Mouse (Mus musculus) MEL (cell line): ENCODE measurements around the gene Lama5. TPM values are rescaled to one million over a fixed set of nuclear protein-coding genes. Genes with fewer than 3 reads are reported as not detected.

Source experiments
- DNase-seq: peaks from one replicate; pipeline ENCODE4 v3.0.0; 2011; ENCODE audit warnings: low read depth, low spot score
- H3K27ac ChIP-seq: 2 replicates; pipeline ENCODE4 v1.5.1; 2012; ENCODE audit warnings: low read depth, mild to moderate bottlenecking, control low read depth, low read length, moderate library complexity; ENCODE audit not compliant: control insufficient read depth
- H3K27me3 ChIP-seq, 2 experiments: fragments of 150-350 bp in 1 of 2; sonication (generic) in 1 of 2; 2 replicates each; pipeline ENCODE4 v1.6.1; 2012; ENCODE audit warnings: low read length in 2 of 2, mild to moderate bottlenecking in 2 of 2, improper control_type of control experiment in 1 of 2, moderate library complexity in 1 of 2; ENCODE audit not compliant: insufficient read depth in 2 of 2, control insufficient read depth in 1 of 2
- H3K36me3 ChIP-seq, 2 experiments: 2 replicates each; pipeline ENCODE4 v1.6.1; 2012 to 2014; ENCODE audit warnings: low read length in 2 of 2, improper control_type of control experiment in 1 of 2, inconsistent platforms in 1 of 2, mild to moderate bottlenecking in 1 of 2; ENCODE audit not compliant: insufficient read depth in 2 of 2, control insufficient read depth in 1 of 2
- H3K4me1 ChIP-seq, 2 experiments: fragments of 150-350 bp in 1 of 2; sonication (generic) in 1 of 2; 2 replicates each; pipeline ENCODE4 v1.6.1; 2012; ENCODE audit warnings: low read length in 2 of 2, improper control_type of control experiment in 1 of 2, mild to moderate bottlenecking in 1 of 2; ENCODE audit not compliant: insufficient read depth in 2 of 2, control insufficient read depth in 1 of 2
- H3K4me3 ChIP-seq, 2 experiments: fragments of 150-350 bp in 1 of 2; sonication (generic) in 1 of 2; 2 replicates each; pipeline ENCODE4 v1.5.1; 2012; ENCODE audit warnings: low read depth in 2 of 2, low read length in 2 of 2, mild to moderate bottlenecking in 2 of 2, moderate library complexity in 2 of 2, control low read depth in 1 of 2, improper control_type of control experiment in 1 of 2; ENCODE audit not compliant: control insufficient read depth in 1 of 2, insufficient read depth in 1 of 2
- H3K79me2 ChIP-seq: 2 replicates; pipeline ENCODE4 v1.6.1; 2012; ENCODE audit warnings: mild to moderate bottlenecking, low read length, moderate library complexity; ENCODE audit not compliant: control insufficient read depth, poor library complexity, insufficient read depth
- H3K9ac ChIP-seq: 2 replicates; pipeline ENCODE4 v1.6.1; 2012; ENCODE audit warnings: low read depth, mild to moderate bottlenecking, control low read depth, low read length, moderate library complexity; ENCODE audit not compliant: control insufficient read depth, poor library complexity, severe bottlenecking
- H3K9me3 ChIP-seq: fragments of 150-350 bp; sonication (generic); replicated peaks from 2 replicates; pipeline ENCODE4 v1.6.1; 2012; ENCODE audit warnings: mild to moderate bottlenecking, low read length, improper control_type of control experiment, moderate library complexity; ENCODE audit not compliant: insufficient read depth
- CHD2 ChIP-seq: IDR thresholded peaks from 2 replicates; pipeline ENCODE4 v1.6.1; 2011; ENCODE audit warnings: low read length, improper control_type of control experiment
- CTCF ChIP-seq, 3 experiments: IDR thresholded peaks in 2 of 3; conservative IDR thresholded peaks in 1 of 3; 2 replicates each; pipeline ENCODE4 v1.5.1; 2011 to 2012; ENCODE audit warnings: low read length in 3 of 3, low read depth in 2 of 3, mild to moderate bottlenecking in 2 of 3, improper control_type of control experiment in 1 of 3, inconsistent platforms in 1 of 3, mixed read lengths in 1 of 3, moderate library complexity in 1 of 3; ENCODE audit not compliant: control insufficient read depth in 1 of 3, insufficient read depth in 1 of 3, poor library complexity in 1 of 3, severe bottlenecking in 1 of 3
- E2F4 ChIP-seq: IDR thresholded peaks from 2 replicates; pipeline ENCODE4 v1.6.1; 2011; ENCODE audit warnings: low read depth, low read length, improper control_type of control experiment, borderline replicate concordance
- EP300 ChIP-seq, 2 experiments: IDR thresholded peaks; 2 replicates each; pipeline ENCODE4 v1.6.1; 2011; ENCODE audit warnings: improper control_type of control experiment in 2 of 2, low read length in 2 of 2, low read depth in 1 of 2, mild to moderate bottlenecking in 1 of 2
- ETS1 ChIP-seq: IDR thresholded peaks from 2 replicates; pipeline ENCODE4 v1.6.1; 2012; ENCODE audit warnings: low read depth, mild to moderate bottlenecking, inconsistent platforms, low read length, improper control_type of control experiment, moderate library complexity
- GATA1 ChIP-seq: IDR thresholded peaks from 2 replicates; pipeline ENCODE4 v1.6.1; 2011; ENCODE audit warnings: low read depth, low read length, improper control_type of control experiment
- JUND ChIP-seq: IDR thresholded peaks from 2 replicates; pipeline ENCODE4 v1.6.1; 2011; ENCODE audit warnings: low read depth, mild to moderate bottlenecking, improper control_type of control experiment, low read length
- KAT2A ChIP-seq: conservative IDR thresholded peaks from 2 replicates; pipeline ENCODE4 v1.6.1; 2012; ENCODE audit warnings: low read depth, low read length, improper control_type of control experiment, inconsistent platforms
- MAFK ChIP-seq: IDR thresholded peaks from 2 replicates; pipeline ENCODE4 v1.6.1; 2011; ENCODE audit warnings: low read depth, mild to moderate bottlenecking, low read length, improper control_type of control experiment, borderline replicate concordance
- MXI1 ChIP-seq: IDR thresholded peaks from 2 replicates; pipeline ENCODE4 v1.6.1; 2011; ENCODE audit warnings: mild to moderate bottlenecking, low read depth, low read length, improper control_type of control experiment
- NELFE ChIP-seq: IDR thresholded peaks from 2 replicates; pipeline ENCODE4 v1.6.1; 2011; ENCODE audit warnings: low read depth, low read length, improper control_type of control experiment
- POLR2AphosphoS5 ChIP-seq: IDR thresholded peaks from 2 replicates; pipeline ENCODE4 v1.6.1; 2012; ENCODE audit warnings: low read depth, borderline replicate concordance, mild to moderate bottlenecking, inconsistent platforms, low read length, moderate library complexity, mixed read lengths
- RAD21 ChIP-seq: IDR thresholded peaks from 2 replicates; pipeline ENCODE4 v1.6.1; 2011; ENCODE audit warnings: mild to moderate bottlenecking, low read depth, low read length, improper control_type of control experiment
- RCOR1 ChIP-seq: IDR thresholded peaks from 2 replicates; pipeline ENCODE4 v1.6.1; 2012; ENCODE audit warnings: low read depth, mild to moderate bottlenecking, inconsistent platforms, low read length, improper control_type of control experiment
- SIN3A ChIP-seq: IDR thresholded peaks from 2 replicates; pipeline ENCODE4 v1.6.1; 2012; ENCODE audit warnings: low read length, improper control_type of control experiment, inconsistent platforms
- SMC3 ChIP-seq: IDR thresholded peaks from 2 replicates; pipeline ENCODE4 v1.6.1; 2011; ENCODE audit warnings: low read depth, low read length, improper control_type of control experiment
- TAL1 ChIP-seq: IDR thresholded peaks from 2 replicates; pipeline ENCODE4 v1.6.1; 2012; ENCODE audit warnings: mild to moderate bottlenecking, inconsistent platforms, low read length, moderate library complexity, mixed read lengths
- UBTF ChIP-seq: IDR thresholded peaks from 2 replicates; pipeline ENCODE4 v1.6.1; 2012; ENCODE audit warnings: low read depth, mild to moderate bottlenecking, inconsistent platforms, low read length, improper control_type of control experiment, moderate library complexity, borderline replicate concordance; ENCODE audit not compliant: insufficient read depth
- USF1 ChIP-seq: IDR thresholded peaks from 2 replicates; pipeline ENCODE4 v1.6.1; 2014; ENCODE audit warnings: low read depth, mild to moderate bottlenecking, inconsistent platforms, low read length, improper control_type of control experiment, moderate library complexity
- ZKSCAN1 ChIP-seq: IDR thresholded peaks from 2 replicates; pipeline ENCODE4 v1.6.1; 2012; ENCODE audit warnings: low read depth, mild to moderate bottlenecking, inconsistent platforms, low read length, improper control_type of control experiment, moderate library complexity
- polyA plus RNA-seq, 2 experiments: library from polyadenylated mRNA; stranded (reverse) in 1 of 2; unstranded in 1 of 2; fragments of >175 nt in 1 of 2; fragments of >200 nt in 1 of 2; gene quantifications; 2 replicates each; pipeline versions ENCODE4 v1.2.1 to v1.2.4; 2012; ENCODE audit warnings: low replicate concordance in 2 of 2, low read depth in 1 of 2; ENCODE audit not compliant: insufficient read length in 2 of 2, insufficient read depth in 1 of 2, missing spikeins in 1 of 2
- total RNA-seq: library from RNA; depleted of rRNA; stranded (reverse); fragments of 300-350 nt; gene quantifications from 2 replicates; pipeline ENCODE4 v1.2.3, GENCODE M21; 2012

Gene Lama5
- total and polyA plus RNA-seq, 3 experiments: 6.1 to 14.6 TPM; not detected in 1

- no peaks in the 10 kb centered on the region for H3K36me3 ChIP-seq
- no peak overlapping the region for H3K9ac ChIP-seq
- no peaks in the 10 kb centered on the region for H3K4me1 ChIP-seq
- no peaks in the 10 kb centered on the region for H3K9me3 ChIP-seq
- no peak overlapping the region for H3K27ac ChIP-seq
- no peaks in the 10 kb centered on the region for H3K27me3 ChIP-seq
- TF ChIP-seq MAFK (no peak), RAD21 (no peak), ETS1 (no peak), TAL1 (no peak), CHD2 (no peak), KAT2A (no peak), USF1 (no peak), SMC3 (no peak), ZKSCAN1 (no peak), UBTF (no peak), MXI1 (no peak), JUND (no peak), RCOR1 (no peak), CTCF (IDR thresholded peaks at IDR 0.05 in 2 of 3, conservative IDR thresholded peaks at IDR 0.05 in 1 of 3; ENCODE audit: control insufficient read depth in 1 of 3, insufficient read depth in 1 of 3, low read depth in 2 of 3, low read length in 3 of 3, poor library complexity in 1 of 3, severe bottlenecking in 1 of 3) (no peak), GATA1 (no peak)
- no peaks in the 10 kb centered on the region for H3K79me2 ChIP-seq
- DNase-seq: no peak
- H3K4me3 ChIP-seq: no peak overlapping the region
Measured at GRCm38 (mm10) chr2:180202263-180202662, 23.4 kb downstream of the Lama5 start.

DNA sequence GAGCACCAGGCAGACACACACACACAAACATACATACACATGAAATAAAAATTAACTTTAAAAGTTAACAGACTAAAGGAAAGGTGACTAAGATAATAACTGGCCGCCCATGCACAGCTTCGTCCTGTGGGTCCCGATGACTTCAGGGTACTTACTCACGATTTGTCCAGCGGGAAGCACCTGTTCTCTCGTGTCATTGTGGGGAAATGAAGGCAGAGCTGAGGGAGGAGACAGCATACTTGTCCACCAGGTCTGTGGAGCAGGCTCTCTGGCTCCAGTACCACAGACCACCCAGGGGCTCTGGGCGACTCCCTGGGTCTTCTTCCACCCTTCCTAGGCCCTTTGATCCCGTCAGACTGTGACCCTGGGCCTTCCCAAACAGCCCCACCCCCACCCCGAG, 24.4 kb downstream of the Lama5 start:
- no peak overlapping the region for H3K9ac ChIP-seq
- TF ChIP-seq MXI1: no peak
- TF ChIP-seq EP300 (IDR thresholded peaks at IDR 0.05; ENCODE audit: low read depth in 1 of 2, low read length in 2 of 2): no peak
- no peak for TF ChIP-seq CHD2
- TF ChIP-seq POLR2AphosphoS5: no peak
- no peak for TF ChIP-seq NELFE
- no peak for TF ChIP-seq CTCF (IDR thresholded peaks at IDR 0.05 in 2 of 3, conservative IDR thresholded peaks at IDR 0.05 in 1 of 3; ENCODE audit: control insufficient read depth in 1 of 3, insufficient read depth in 1 of 3, low read depth in 2 of 3, low read length in 3 of 3, poor library complexity in 1 of 3, severe bottlenecking in 1 of 3)
- TF ChIP-seq E2F4: no peak
- TF ChIP-seq SIN3A: no peak
- no peak overlapping the region for H3K4me3 ChIP-seq
- no peaks in the 10 kb centered on the region for H3K79me2 ChIP-seq
- H3K27me3 ChIP-seq: no peaks in the 10 kb centered on the region
- H3K36me3 ChIP-seq: no peaks in the 10 kb centered on the region
- no peak for DNase-seq
- no peak overlapping the region for H3K27ac ChIP-seq
- no peaks in the 10 kb centered on the region for H3K4me1 ChIP-seq
- H3K9me3 ChIP-seq: no peaks in the 10 kb centered on the region
